Mouse (Mus musculus) ES-Bruce4 (cell line): ENCODE data around the gene Scp2.

Source experiments
- CTCF ChIP-seq: IDR thresholded peaks from one replicate; pipeline ENCODE4 v1.8.1; 2011; ENCODE audit warnings: low read depth, low read length
- EP300 ChIP-seq: IDR thresholded peaks from 2 replicates; pipeline ENCODE4 v1.6.1; 2011; ENCODE audit warnings: low read depth, low read length; ENCODE audit not compliant: insufficient read depth

DNA sequence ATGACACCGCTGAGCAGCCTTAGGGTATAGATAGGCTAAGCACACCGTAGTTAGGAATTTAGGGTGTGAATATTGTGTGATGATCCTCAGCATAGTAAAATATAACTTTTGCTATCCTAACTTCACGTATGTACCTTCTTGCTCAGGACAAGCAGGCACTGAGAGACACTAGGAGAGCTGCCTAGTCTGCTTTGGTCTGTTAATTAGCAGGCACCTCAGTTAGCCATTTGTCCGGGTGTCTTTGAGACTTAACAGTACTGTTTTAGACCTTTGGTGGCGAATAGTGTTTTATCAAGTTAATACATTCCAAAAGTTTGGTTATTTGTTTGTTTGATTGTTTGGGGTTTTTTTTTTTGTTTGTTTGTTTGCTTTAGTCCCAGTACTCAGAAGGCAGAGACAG, 17.3 kb downstream of the Scp2 start:
- TF ChIP-seq CTCF (no peak), EP300 (no peak)
